Mouse (Mus musculus) myocyte (in vitro differentiated cells): ENCODE results near the gene Zfp326. TPM values are rescaled to one million over a fixed set of nuclear protein-coding genes. Genes with fewer than 3 reads are reported as not detected.

Experiments
- H3K27me3 ChIP-seq: one replicate; pipeline ENCODE4 v1.6.1; 2011; ENCODE audit not compliant: control insufficient read depth, insufficient read depth, insufficient read length
- H3K36me3 ChIP-seq: one replicate; pipeline ENCODE4 v1.6.1; 2011; ENCODE audit not compliant: control insufficient read depth, insufficient read depth
- H3K4me2 ChIP-seq: one replicate; pipeline ENCODE4 v1.6.1; 2011; ENCODE audit warnings: low read depth, control low read depth
- H3K4me3 ChIP-seq: one replicate; pipeline ENCODE4 v1.5.1; 2011; ENCODE audit warnings: mild to moderate bottlenecking, control low read depth, moderate library complexity
- H3K79me2 ChIP-seq: one replicate; pipeline ENCODE4 v1.6.1; 2011; ENCODE audit not compliant: control insufficient read depth, insufficient read depth
- H3ac ChIP-seq: one replicate; pipeline ENCODE4 v1.6.1; 2011; ENCODE audit not compliant: control insufficient read depth, insufficient read length
- CEBPB ChIP-seq: IDR thresholded peaks from 2 replicates; pipeline ENCODE4 v1.6.1; 2011; ENCODE audit warnings: mild to moderate bottlenecking, moderate library complexity; ENCODE audit not compliant: poor library complexity, insufficient read depth, severe bottlenecking
- E2F4 ChIP-seq: IDR thresholded peaks from one replicate; pipeline ENCODE4 v1.6.1; 2011; ENCODE audit warnings: mild to moderate bottlenecking, control low read depth, moderate library complexity; ENCODE audit not compliant: insufficient read depth
- MAX ChIP-seq: IDR thresholded peaks from one replicate; pipeline ENCODE4 v1.6.1; 2011; ENCODE audit warnings: low read depth, mild to moderate bottlenecking, control low read depth
- MYOD1 ChIP-seq, 3 experiments: IDR thresholded peaks; one replicate each; pipeline ENCODE4 v1.6.1; 2011; ENCODE audit warnings: control low read depth in 2 of 3, low read depth in 2 of 3, mild to moderate bottlenecking in 2 of 3, moderate library complexity in 1 of 3; ENCODE audit not compliant: insufficient read length in 2 of 3, control insufficient read depth in 1 of 3
- MYOG ChIP-seq, 3 experiments: IDR thresholded peaks; one replicate each; pipeline ENCODE4 v1.6.1; 2011; ENCODE audit warnings: control low read depth in 2 of 3, low read depth in 2 of 3, mild to moderate bottlenecking in 2 of 3; ENCODE audit not compliant: insufficient read length in 2 of 3, control insufficient read depth in 1 of 3, insufficient read depth in 1 of 3
- POLR2A ChIP-seq: IDR thresholded peaks from one replicate; pipeline ENCODE4 v1.6.1; 2011; ENCODE audit warnings: low read depth, mild to moderate bottlenecking, control low read depth, moderate library complexity; ENCODE audit not compliant: insufficient read length
- POLR2AphosphoS2 ChIP-seq: IDR thresholded peaks from one replicate; pipeline ENCODE4 v1.6.1; 2011; ENCODE audit warnings: low read depth, control low read depth; ENCODE audit not compliant: insufficient read length
- REST ChIP-seq: IDR thresholded peaks from one replicate; pipeline ENCODE4 v1.6.1; 2011; ENCODE audit warnings: mild to moderate bottlenecking, control low read depth, moderate library complexity; ENCODE audit not compliant: insufficient read depth, insufficient read length
- SRF ChIP-seq: IDR thresholded peaks from one replicate; pipeline ENCODE4 v1.6.1; 2011; ENCODE audit warnings: low read depth; ENCODE audit not compliant: control insufficient read depth, insufficient read length
- TCF12 ChIP-seq: IDR thresholded peaks from one replicate; pipeline ENCODE4 v1.6.1; 2011; ENCODE audit warnings: mild to moderate bottlenecking, control low read depth; ENCODE audit not compliant: poor library complexity, insufficient read depth, severe bottlenecking
- TCF3 ChIP-seq: IDR thresholded peaks from one replicate; pipeline ENCODE4 v1.6.1; 2011; ENCODE audit warnings: low read depth, control low read depth; ENCODE audit not compliant: insufficient read length
- USF1 ChIP-seq: IDR thresholded peaks from one replicate; pipeline ENCODE4 v1.6.1; 2011; ENCODE audit warnings: low read depth, mild to moderate bottlenecking, control low read depth, moderate library complexity
- polyA plus RNA-seq: library from polyadenylated mRNA; unstranded; fragments of >200 nt; fragmentation: generic; extraction: Trizol; gene quantifications from one replicate; pipeline ENCODE4 v1.2.1, GENCODE M21; 2012; ENCODE audit warnings: missing spikeins

Zfp326 gene
- polyA plus RNA-seq, 1 experiment: 7.6 TPM

GRCm38 (mm10) chr5:105909671-105910070 is 33.3 kb downstream of the Zfp326 start:
- no peak overlapping the region for H3K4me2 ChIP-seq
- H3K27me3 ChIP-seq: no peaks in the 10 kb centered on the region
- TF ChIP-seq MYOG (IDR thresholded peaks at IDR 0.05; ENCODE audit: control insufficient read depth in 1 of 3, insufficient read depth in 1 of 3, insufficient read length in 2 of 3, low read depth in 2 of 3) (no peak), E2F4 (no peak), SRF (no peak), REST (no peak), POLR2AphosphoS2 (no peak), TCF3 (no peak), TCF12 (no peak), MYOD1 (IDR thresholded peaks at IDR 0.05; ENCODE audit: control insufficient read depth in 1 of 3, insufficient read length in 2 of 3, low read depth in 2 of 3) (no peak), MAX (no peak), POLR2A (no peak)
- H3K4me3 ChIP-seq: no peak overlapping the region
- peaks cover 74% of the 10 kb centered on the region for H3K36me3 ChIP-seq
- no peak overlapping the region for H3ac ChIP-seq
- no peaks in the 10 kb centered on the region for H3K79me2 ChIP-seq

DNA sequence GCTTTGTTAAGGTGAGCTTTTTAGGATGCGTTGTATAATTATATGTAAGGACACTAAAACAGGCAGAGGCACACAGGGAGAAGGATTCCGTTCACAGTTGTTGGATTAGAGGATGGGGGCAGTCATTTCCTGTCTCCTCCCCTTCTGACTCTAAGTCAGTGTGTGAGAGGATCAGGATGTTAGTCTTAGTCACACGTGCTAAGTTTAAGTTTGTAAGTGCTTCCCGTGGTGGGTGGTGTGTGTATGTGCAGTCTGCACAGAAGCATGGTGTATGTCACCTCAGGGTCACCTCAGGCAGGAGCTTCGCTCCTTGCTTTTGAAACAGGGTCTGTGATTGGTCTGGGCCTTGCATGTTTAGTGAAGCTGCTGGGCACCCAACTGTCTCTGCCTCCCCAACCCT is 35.1 kb downstream of the Zfp326 start:
- Histone ChIP-seq H3K79me2 (no peaks in the 10 kb centered on the region), H3K4me3 (no peak overlapping the region), H3K4me2 (no peak overlapping the region), H3K36me3 (peaks cover 74% of the 10 kb centered on the region), H3ac (no peak overlapping the region), H3K27me3 (no peaks in the 10 kb centered on the region)
- TF ChIP-seq SRF (no peak), POLR2A (no peak), MYOD1 (IDR thresholded peaks at IDR 0.05; ENCODE audit: control insufficient read depth in 1 of 3, insufficient read length in 2 of 3, low read depth in 2 of 3) (no peak), USF1 (no peak), TCF3 (no peak), POLR2AphosphoS2 (no peak), REST (no peak), MAX (no peak), TCF12 (no peak), MYOG (IDR thresholded peaks at IDR 0.05; ENCODE audit: control insufficient read depth in 1 of 3, insufficient read depth in 1 of 3, insufficient read length in 2 of 3, low read depth in 2 of 3) (no peak), E2F4 (no peak), CEBPB (no peak)

DNA sequence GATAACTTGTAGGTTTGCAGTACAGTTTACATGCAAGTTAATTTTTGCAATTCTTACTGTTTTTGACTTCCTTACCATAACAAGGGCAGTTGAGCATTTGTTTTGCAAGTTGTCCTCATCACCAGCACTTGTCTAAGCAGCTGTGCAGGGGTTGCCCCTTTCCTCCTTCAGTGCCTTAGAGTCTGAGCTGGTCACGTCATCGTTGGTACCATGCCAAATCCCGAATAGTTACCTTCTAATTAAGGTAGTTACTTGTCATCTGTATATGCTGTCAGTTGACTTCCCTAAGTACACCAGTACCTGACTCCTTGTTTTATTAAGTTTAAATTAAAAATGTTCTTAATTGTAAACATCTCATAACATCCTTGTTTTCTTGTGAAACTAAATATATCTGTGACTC is 41.0 kb downstream of the Zfp326 start:
- Histone ChIP-seq H3K4me3 (no peak overlapping the region), H3K4me2 (no peak overlapping the region), H3K36me3 (peaks cover 37% of the 10 kb centered on the region), H3ac (no peak overlapping the region), H3K27me3 (no peaks in the 10 kb centered on the region), H3K79me2 (no peaks in the 10 kb centered on the region)
- TF ChIP-seq MYOD1 (IDR thresholded peaks at IDR 0.05; ENCODE audit: control insufficient read depth in 1 of 3, insufficient read length in 2 of 3, low read depth in 2 of 3) (no peak), SRF (no peak), POLR2A (no peak), REST (no peak), CEBPB (no peak), MYOG (IDR thresholded peaks at IDR 0.05; ENCODE audit: control insufficient read depth in 1 of 3, insufficient read depth in 1 of 3, insufficient read length in 2 of 3, low read depth in 2 of 3) (no peak), TCF12 (no peak), POLR2AphosphoS2 (no peak), USF1 (no peak), E2F4 (no peak), TCF3 (no peak), MAX (no peak)

DNA sequence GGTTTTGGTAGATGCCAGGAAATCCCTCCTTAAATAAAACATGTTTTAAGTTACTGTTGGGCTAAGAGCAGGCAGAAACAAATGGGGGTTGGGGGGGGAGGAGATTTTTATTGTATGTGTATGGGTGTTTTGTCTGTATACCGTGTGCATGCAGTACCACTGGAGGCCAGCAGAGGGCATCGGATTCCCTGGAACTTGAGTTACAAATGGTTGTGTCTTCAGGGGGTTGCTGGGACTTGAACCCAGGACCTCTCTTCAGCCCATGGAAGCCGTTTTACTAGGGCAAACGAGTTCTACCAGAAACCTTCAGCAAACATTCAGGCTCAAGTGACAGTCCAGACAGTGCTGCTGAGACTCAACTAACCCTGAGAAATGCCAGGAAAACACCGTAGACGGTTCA is 41.9 kb downstream of the Zfp326 start:
- no peak overlapping the region for H3K4me3 ChIP-seq
- H3K36me3 ChIP-seq: peaks cover 29% of the 10 kb centered on the region
- TF ChIP-seq POLR2A (no peak), TCF12 (no peak), CEBPB (no peak), USF1 (no peak), MYOG (IDR thresholded peaks at IDR 0.05; ENCODE audit: control insufficient read depth in 1 of 3, insufficient read depth in 1 of 3, insufficient read length in 2 of 3, low read depth in 2 of 3) (no peak), POLR2AphosphoS2 (no peak), MAX (no peak), SRF (no peak), TCF3 (no peak), MYOD1 (IDR thresholded peaks at IDR 0.05; ENCODE audit: control insufficient read depth in 1 of 3, insufficient read length in 2 of 3, low read depth in 2 of 3) (no peak), E2F4 (no peak)
- H3K27me3 ChIP-seq: no peaks in the 10 kb centered on the region
- H3ac ChIP-seq: no peak overlapping the region
- H3K79me2 ChIP-seq: no peaks in the 10 kb centered on the region
- no peak overlapping the region for H3K4me2 ChIP-seq

DNA sequence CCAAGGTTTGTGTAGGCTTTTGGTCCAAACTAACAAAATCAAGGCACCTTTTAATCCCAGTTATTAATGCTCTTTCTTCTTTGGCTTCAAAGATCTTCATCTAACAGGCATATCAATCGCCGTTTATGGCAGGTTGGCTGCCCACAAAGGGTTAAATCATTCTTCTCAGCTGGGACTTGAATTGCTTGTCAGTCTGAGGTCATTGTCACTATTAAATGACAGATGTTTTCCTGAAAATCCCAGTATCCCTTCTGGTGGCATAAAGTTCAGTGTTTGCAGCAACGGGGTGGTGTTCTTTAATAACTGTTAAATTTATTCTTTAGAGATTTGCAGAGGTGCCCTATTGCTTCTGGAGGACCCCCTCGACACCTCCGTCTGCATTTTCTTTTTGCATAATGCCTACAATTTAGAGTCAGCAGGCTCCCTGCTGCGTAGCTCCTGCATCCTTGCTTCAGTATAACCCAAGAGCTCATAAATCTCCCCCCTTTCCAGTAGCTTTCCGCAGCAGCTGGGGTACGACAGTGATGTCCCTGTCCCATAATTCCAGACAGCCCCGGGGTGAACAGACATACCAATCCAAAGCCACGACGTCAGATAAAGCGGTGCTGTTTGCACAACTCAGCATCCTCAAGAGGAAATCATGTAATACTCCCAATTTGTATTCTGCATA is 46.6 kb downstream of the Zfp326 start:
- Histone ChIP-seq H3K36me3 (peaks cover 2% of the 10 kb centered on the region), H3K4me2 (no peak overlapping the region), H3K79me2 (no peaks in the 10 kb centered on the region), H3K27me3 (no peaks in the 10 kb centered on the region), H3K4me3 (no peak overlapping the region), H3ac (no peak overlapping the region)
- no peak for TF ChIP-seq E2F4
- TF ChIP-seq REST: no peak
- no peak for TF ChIP-seq MAX
- TF ChIP-seq SRF: no peak
- TF ChIP-seq MYOG (IDR thresholded peaks at IDR 0.05; ENCODE audit: control insufficient read depth in 1 of 3, insufficient read depth in 1 of 3, insufficient read length in 2 of 3, low read depth in 2 of 3): no peak
- no peak for TF ChIP-seq TCF12
- no peak for TF ChIP-seq MYOD1 (IDR thresholded peaks at IDR 0.05; ENCODE audit: control insufficient read depth in 1 of 3, insufficient read length in 2 of 3, low read depth in 2 of 3)
- TF ChIP-seq TCF3: no peak
